Mouse (Mus musculus) midbrain, embryonic 12.5 days (tissue): Measurements from ENCODE around the gene Kank1. TPM values are rescaled to one million over a fixed set of nuclear protein-coding genes. Genes with fewer than 3 reads are reported as not detected.

Experiments used
- ATAC-seq: fragments of 200-750 bp; cut with Nextera tagmentation; 2 replicates; pipeline ENCODE4 v1.8.0; 2017; ENCODE audit warnings: low read depth, moderate TSS enrichment, moderate library complexity; ENCODE audit not compliant: low FRiP score
- H3K27ac ChIP-seq: fragments of 300-500 bp; sonication (generic); replicated peaks from 2 replicates; pipeline ENCODE4 v1.5.1; 2016; ENCODE audit warnings: mild to moderate bottlenecking
- H3K27me3 ChIP-seq: fragments of 300-500 bp; sonication (generic); 2 replicates; pipeline ENCODE4 v1.6.1; 2016; ENCODE audit warnings: mild to moderate bottlenecking
- H3K36me3 ChIP-seq: fragments of 300-500 bp; sonication (generic); 2 replicates; pipeline ENCODE4 v1.6.1; 2016
- H3K4me1 ChIP-seq: fragments of 300-500 bp; sonication (generic); 2 replicates; pipeline ENCODE4 v1.6.1; 2016
- H3K4me2 ChIP-seq: fragments of 300-500 bp; sonication (generic); replicated peaks from 2 replicates; pipeline ENCODE4 v1.6.1; 2016; ENCODE audit warnings: mild to moderate bottlenecking, moderate library complexity
- H3K4me3 ChIP-seq: fragments of 300-500 bp; sonication (generic); 2 replicates; pipeline ENCODE4 v1.5.1; 2016; ENCODE audit warnings: mild to moderate bottlenecking
- H3K9ac ChIP-seq: fragments of 300-500 bp; sonication (generic); replicated peaks from 2 replicates; pipeline ENCODE4 v1.6.1; 2016; ENCODE audit warnings: mild to moderate bottlenecking, moderate library complexity
- H3K9me3 ChIP-seq: fragments of 300-500 bp; sonication (generic); 2 replicates; pipeline ENCODE4 v1.6.1; 2016; ENCODE audit warnings: mild to moderate bottlenecking
- whole genome bisulfite sequencing: fragments of 180-500 bp; shearing (Covaris S2); methylation state at CpG from one replicate; pipeline ENCODE4 v1.1.7; 2016; 5-methylcytosine and 5-hydroxymethylcytosine counted together
- polyA plus RNA-seq: library from polyadenylated mRNA; unstranded; fragments of >200 nt; fragmentation: Nextera tagmentation; extraction: Ambion mirVana; gene quantifications from 2 replicates; pipeline ENCODE4 v1.2.1, GENCODE M21; 2016

The Kank1 gene
- polyA plus RNA-seq, 1 experiment from 2014 or later, result 14.4 TPM

DNA sequence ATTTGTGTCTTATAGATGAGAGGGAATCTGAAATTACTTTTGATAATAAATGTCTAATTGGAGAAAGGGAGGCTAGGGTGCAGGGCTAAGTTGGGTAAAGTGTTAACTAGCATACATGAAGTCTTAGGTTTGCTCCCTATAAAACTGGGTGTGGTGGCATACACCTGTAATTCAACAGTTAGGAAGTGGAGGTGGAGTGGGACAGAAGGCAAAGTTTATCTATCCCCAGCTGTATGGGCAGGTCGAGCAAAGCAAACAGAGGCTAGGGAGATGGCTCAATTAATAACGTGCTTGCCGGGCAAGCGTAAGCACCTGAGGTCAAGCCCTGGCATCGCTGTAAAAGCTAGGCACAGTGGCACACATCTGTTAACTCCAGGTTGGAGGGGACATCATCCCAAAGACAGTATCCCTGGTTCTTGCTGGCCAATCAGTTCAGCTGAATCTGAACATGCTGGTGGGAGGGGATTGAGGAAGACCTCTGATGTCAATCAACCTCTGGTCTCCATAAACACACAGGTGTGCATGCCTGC lies 54.3 kb downstream of the Kank1 start:
- Histone ChIP-seq H3K4me3 (no peak overlapping the region), H3K27me3 (no peaks in the 10 kb centered on the region), H3K27ac (no peak overlapping the region), H3K9ac (no peak overlapping the region), H3K36me3 (no peaks in the 10 kb centered on the region), H3K4me1 (peaks cover 5% of the 10 kb centered on the region; the same call in 1 of the 2 replicates), H3K4me2 (no peak overlapping the region), H3K9me3 (no peaks in the 10 kb centered on the region)
- no peak for ATAC-seq
- WGBS, result 88% methylated on average over 5 of the region's 5 CpGs

DNA sequence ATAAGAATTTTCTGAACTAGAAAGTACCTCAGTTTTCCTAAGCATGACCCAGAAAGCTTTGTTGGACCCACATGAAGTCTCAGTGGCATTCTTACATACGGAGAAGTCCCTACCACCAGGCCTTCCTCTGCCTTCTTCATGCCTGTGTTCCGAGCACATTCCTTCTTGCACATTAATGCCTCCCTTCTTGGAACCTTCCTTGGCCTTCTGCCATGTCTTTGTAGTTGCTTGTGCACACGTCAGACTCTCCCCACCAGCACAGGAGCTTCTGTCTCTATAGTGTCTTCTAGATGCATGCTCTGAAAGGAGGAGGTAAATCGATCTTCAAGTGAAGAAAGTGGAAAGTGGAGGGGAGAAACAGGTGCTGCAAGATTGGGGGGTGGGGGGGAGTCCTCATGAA lies 58.4 kb downstream of the Kank1 start:
- no peak overlapping the region for H3K9ac ChIP-seq
- no peaks in the 10 kb centered on the region for H3K9me3 ChIP-seq
- no peaks in the 10 kb centered on the region for H3K4me1 ChIP-seq
- no peaks in the 10 kb centered on the region for H3K36me3 ChIP-seq
- H3K27me3 ChIP-seq, result no peaks in the 10 kb centered on the region
- no peak overlapping the region for H3K4me3 ChIP-seq
- H3K27ac ChIP-seq, result no peak overlapping the region
- 86% methylated on average over 4 of the region's 4 CpGs for WGBS
- H3K4me2 ChIP-seq, result no peak overlapping the region
- ATAC-seq, result no peak

DNA sequence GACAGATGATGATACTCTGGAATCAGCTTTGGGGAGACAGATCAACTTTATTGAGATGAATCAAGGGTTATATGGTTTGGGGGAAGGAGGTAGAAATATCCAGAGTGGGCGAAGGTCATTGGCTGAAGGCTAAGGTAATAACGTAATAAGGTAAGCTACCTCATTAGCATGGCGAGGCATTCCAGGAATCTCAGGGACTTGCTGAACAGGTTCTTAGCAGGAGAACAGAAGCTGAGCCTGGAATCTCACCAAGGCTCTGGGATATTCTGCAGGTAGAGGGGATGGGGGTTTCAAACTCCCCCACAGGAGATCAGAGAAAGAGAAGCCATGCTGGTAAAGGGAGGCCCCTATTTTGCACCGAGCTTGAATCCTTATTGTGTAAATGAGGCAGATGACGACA lies 60.5 kb downstream of the Kank1 start:
- H3K4me2 ChIP-seq, result no peak overlapping the region
- WGBS, result 80% methylated on average over 5 of the region's 5 CpGs
- no peak overlapping the region for H3K9ac ChIP-seq
- no peaks in the 10 kb centered on the region for H3K9me3 ChIP-seq
- H3K4me1 ChIP-seq, result no peaks in the 10 kb centered on the region
- no peaks in the 10 kb centered on the region for H3K27me3 ChIP-seq
- H3K36me3 ChIP-seq, result no peaks in the 10 kb centered on the region
- no peak overlapping the region for H3K4me3 ChIP-seq
- H3K27ac ChIP-seq, result no peak overlapping the region
- ATAC-seq, result no peak

DNA sequence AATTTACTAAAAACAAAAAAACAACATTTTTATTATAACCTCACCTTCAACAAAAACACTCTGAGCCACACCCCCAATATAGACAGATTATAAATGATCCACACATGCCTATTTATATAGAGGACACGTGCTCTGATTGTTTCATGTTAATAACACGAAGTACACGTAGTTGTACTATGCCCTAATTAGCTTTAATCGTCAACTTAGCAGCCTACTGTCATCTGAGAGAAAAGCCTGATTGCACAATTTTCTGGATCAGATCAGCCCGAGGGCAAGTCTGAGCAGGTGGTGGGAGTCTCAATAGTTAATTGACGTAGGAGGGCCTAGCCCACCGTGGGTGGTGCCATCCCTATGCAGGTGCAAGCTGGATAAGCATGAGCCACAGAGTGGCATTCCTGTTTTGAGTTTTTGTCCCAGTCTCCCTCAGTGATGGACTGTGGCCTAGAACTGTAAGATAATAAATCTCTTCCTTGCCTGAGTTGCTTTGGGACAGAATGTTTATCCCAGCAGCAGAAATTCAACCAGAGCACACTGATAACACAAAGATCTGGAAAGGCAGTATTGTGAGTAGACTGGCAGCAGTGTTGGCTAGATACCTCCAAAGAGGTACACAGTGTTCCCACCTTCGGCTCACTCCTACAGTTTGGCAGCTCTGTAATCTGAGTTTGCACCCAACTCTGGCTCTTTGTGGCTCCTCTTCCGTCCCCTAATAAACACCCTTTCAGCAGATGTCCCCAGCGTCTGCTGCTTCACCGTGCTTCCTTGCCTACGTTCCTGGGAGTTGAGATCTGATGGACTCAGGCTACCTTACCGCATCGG lies 63.3 kb downstream of the Kank1 start:
- H3K4me3 ChIP-seq, result no peak overlapping the region
- no peaks in the 10 kb centered on the region for H3K4me1 ChIP-seq
- no peaks in the 10 kb centered on the region for H3K27me3 ChIP-seq
- no peaks in the 10 kb centered on the region for H3K36me3 ChIP-seq
- no peak overlapping the region for H3K9ac ChIP-seq
- no peak for ATAC-seq
- no peaks in the 10 kb centered on the region for H3K9me3 ChIP-seq
- 89% methylated on average over 14 of the region's 14 CpGs for WGBS
- H3K27ac ChIP-seq, result no peak overlapping the region
- no peak overlapping the region for H3K4me2 ChIP-seq

DNA sequence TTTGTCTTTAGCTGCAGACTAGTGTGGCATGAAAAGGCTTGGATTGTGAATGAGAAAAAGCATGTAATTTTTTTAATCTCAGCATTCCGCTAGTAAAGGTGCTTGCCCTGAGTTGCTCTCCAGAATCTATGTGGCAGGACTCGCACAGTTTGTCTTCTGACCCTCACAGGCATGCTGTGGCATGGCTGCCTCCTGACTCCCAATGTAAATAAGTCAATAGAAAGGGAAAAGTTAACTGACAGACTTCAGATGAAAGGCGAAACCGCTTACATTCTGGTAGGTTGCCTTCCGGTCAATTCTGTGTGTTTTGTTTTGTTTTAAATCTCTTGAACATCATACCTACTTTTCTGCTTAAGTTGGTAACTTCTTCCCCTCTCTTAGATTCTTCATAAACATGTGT lies 64.4 kb downstream of the Kank1 start:
- H3K4me3 ChIP-seq, result no peak overlapping the region
- H3K9me3 ChIP-seq, result no peaks in the 10 kb centered on the region
- H3K4me2 ChIP-seq, result no peak overlapping the region
- no peaks in the 10 kb centered on the region for H3K36me3 ChIP-seq
- no peaks in the 10 kb centered on the region for H3K27me3 ChIP-seq
- H3K4me1 ChIP-seq, result no peaks in the 10 kb centered on the region
- no peak for ATAC-seq
- H3K27ac ChIP-seq, result no peak overlapping the region
- no peak overlapping the region for H3K9ac ChIP-seq
- WGBS, result 82% methylated on average over 5 of the region's 5 CpGs

DNA sequence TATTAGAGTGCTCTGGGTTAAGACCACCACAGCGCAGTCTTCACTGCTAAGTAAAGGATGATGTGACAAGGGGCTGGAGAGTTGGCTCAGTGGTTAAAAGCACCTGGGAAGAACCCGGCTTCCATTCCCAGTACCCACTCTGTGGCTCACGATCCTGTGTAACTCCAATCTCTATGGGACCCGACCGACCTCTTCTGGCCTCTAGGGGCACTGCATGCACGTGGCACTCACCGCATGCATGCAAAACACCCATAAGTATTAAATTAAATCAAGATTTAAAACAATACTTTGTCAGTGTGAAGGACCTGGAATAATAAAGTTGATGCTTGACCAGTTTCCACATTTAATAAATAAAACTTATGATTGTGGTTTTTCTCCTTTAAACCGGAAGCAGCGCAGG lies 69.5 kb downstream of the Kank1 start:
- Histone ChIP-seq H3K4me2 (no peak overlapping the region), H3K27ac (no peak overlapping the region), H3K27me3 (no peaks in the 10 kb centered on the region), H3K4me1 (peaks cover 9% of the 10 kb centered on the region), H3K4me3 (no peak overlapping the region), H3K36me3 (no peaks in the 10 kb centered on the region), H3K9ac (no peak overlapping the region), H3K9me3 (no peaks in the 10 kb centered on the region)
- ATAC-seq, result no peak
- WGBS, result 67% methylated on average over 9 of the region's 9 CpGs

DNA sequence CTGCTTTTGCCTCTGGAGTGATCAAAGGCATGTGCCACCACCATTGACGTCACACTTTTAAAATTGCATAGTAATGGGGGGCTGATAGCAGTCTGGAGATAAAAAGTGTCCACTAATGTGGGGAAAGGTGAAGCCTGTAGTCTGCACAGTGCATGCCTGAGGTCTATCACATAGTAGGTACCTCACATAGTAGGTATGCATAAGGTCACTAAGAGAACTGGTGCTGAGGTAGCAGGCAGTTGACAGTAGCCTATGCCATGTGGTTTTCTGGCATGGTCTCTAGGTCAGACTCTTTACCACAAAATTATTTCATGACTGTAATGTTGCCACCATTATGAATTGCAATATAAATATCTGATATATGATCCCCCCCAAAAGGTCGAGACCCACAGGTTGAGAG lies 71.4 kb downstream of the Kank1 start:
- H3K4me3 ChIP-seq, result no peak overlapping the region
- H3K27me3 ChIP-seq, result no peaks in the 10 kb centered on the region
- no peak for ATAC-seq
- H3K4me1 ChIP-seq, result peaks cover 19% of the 10 kb centered on the region
- H3K27ac ChIP-seq, result no peak overlapping the region
- no peak overlapping the region for H3K4me2 ChIP-seq
- no peak overlapping the region for H3K9ac ChIP-seq
- no peaks in the 10 kb centered on the region for H3K9me3 ChIP-seq
- 53% methylated on average over 2 of the region's 2 CpGs for WGBS
- H3K36me3 ChIP-seq, result no peaks in the 10 kb centered on the region

DNA sequence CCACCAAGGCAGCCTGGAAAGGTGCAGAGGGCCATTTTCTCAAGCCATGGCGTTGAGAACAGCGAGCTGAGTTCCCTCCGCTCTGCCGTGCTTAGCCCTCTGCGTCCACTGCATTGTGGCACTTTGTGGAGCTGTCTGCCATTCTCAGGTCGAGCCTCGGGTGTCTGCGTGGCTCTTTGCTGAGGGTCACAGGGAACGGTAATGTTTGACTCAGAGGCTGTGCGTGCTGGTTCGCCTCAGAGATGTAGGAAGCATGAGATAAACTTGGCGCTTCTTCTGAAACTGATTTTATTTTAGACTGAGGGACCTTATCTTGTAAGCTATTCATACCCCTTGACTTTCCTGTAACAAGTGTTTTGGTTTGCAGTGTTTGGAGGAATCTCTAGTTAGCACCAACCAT lies 72.0 kb downstream of the Kank1 start:
- 0 out of 2 replicates have a peak overlapping the region, but pooled peaks have one; percentile 4 for H3K4me2 ChIP-seq
- no peak overlapping the region for H3K27ac ChIP-seq
- 33% methylated on average over 12 of the region's 12 CpGs for WGBS
- H3K27me3 ChIP-seq, result no peaks in the 10 kb centered on the region
- peaks cover 19% of the 10 kb centered on the region for H3K4me1 ChIP-seq
- no peak overlapping the region for H3K4me3 ChIP-seq
- no peaks in the 10 kb centered on the region for H3K9me3 ChIP-seq
- no peaks in the 10 kb centered on the region for H3K36me3 ChIP-seq
- no peak overlapping the region for H3K9ac ChIP-seq
- no peak for ATAC-seq

DNA sequence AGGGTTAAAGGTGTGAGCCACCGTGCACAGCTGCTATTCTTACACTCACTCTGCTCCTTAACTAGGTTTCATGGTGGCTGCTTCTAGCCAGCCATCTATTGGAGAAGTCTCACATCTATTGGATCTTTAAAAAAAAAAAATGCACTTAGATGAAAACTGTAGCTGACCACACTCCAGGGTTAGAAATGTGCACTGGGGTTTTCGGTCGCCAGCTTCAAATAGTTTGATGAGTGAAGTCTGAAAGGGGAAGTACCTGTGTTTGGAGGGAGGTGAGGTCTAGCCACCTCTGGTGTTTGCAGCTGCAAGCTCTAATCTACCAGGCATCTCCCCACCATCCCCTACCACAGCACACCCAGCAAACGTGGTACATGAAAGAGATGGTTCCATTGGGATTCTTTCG lies 74.2 kb downstream of the Kank1 start:
- ATAC-seq, result no peak
- Histone ChIP-seq H3K4me2 (no peak overlapping the region), H3K4me1 (peaks cover 19% of the 10 kb centered on the region), H3K9ac (no peak overlapping the region), H3K9me3 (no peaks in the 10 kb centered on the region), H3K27ac (no peak overlapping the region), H3K36me3 (no peaks in the 10 kb centered on the region), H3K4me3 (no peak overlapping the region), H3K27me3 (no peaks in the 10 kb centered on the region)
- WGBS, result 78% methylated on average over 5 of the region's 5 CpGs

DNA sequence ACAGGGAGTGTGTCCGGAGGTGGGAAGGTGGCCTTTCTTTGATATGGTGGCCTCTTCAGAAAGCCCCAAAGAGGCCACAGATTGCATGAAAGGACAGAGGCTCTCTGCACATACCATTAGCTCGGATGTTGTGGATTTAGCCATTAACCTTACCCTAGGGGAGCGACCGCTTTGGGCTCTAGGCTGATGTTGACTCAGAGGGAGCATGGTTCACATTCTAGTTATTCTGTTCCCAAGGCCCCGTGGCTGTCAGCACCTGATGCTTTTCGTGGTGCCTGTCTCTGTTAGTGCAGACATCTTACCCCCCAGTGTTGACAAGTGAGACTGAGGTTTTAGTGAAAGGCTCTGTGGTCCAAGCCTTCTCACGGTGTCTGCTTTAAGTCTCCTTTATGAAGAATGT lies 74.9 kb downstream of the Kank1 start:
- 36% methylated on average over 7 of the region's 7 CpGs for WGBS
- H3K4me3 ChIP-seq, result no peak overlapping the region
- no peak for ATAC-seq
- H3K9me3 ChIP-seq, result no peaks in the 10 kb centered on the region
- H3K9ac ChIP-seq, result no peak overlapping the region
- no peak overlapping the region for H3K27ac ChIP-seq
- peaks cover 19% of the 10 kb centered on the region for H3K4me1 ChIP-seq
- H3K36me3 ChIP-seq, result no peaks in the 10 kb centered on the region
- no peaks in the 10 kb centered on the region for H3K27me3 ChIP-seq
- H3K4me2 ChIP-seq, result no peak overlapping the region

DNA sequence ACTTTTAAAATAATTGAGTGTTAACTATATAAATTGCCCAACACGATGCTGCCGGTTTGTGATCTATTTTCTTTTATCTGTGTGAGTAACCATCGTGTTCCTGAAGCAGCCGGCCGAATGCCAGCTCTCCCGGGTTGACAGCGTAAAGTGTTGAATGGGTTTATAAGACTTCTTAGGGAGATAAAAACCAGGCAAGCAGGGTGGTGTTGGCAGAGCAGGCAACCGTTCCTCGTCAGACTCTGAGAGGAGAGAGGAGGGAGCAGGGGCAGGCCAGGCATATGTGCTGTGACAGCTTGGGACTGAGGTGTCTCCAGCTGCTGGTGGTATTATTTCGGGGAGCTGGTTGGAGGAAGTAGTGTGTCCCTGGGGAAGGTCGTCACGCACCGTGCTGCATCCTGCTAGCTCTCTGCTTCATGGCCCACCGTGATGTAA lies 78.7 kb downstream of the Kank1 start:
- Histone ChIP-seq H3K27me3 (no peaks in the 10 kb centered on the region), H3K4me3 (no peak overlapping the region), H3K36me3 (no peaks in the 10 kb centered on the region), H3K9me3 (no peaks in the 10 kb centered on the region), H3K27ac (no peak overlapping the region), H3K9ac (no peak overlapping the region), H3K4me2 (no peak overlapping the region), H3K4me1 (peaks cover 10% of the 10 kb centered on the region)
- ATAC-seq, result no peak
- 79% methylated on average over 14 of the region's 14 CpGs for WGBS

DNA sequence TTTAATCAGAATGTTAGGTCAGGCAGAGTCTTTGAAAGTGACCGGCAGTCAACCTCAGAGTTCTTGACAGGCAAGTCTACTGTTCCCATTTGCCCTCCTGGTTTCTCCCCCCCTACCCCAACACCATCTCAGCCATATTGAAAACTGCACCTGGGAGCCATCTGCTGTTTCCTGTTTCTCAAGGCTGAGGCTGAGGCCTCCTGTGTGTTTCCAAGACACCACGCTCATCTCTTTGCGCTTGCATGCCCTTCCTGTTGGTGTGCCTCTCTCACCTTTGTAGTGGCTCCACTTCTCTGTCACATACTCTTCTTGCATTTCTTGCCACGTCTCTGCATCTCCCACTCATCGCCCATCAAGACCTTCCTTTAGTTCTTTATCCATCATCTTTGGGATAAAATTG lies 79.2 kb downstream of the Kank1 start:
- ATAC-seq, result no peak
- Histone ChIP-seq H3K9me3 (no peaks in the 10 kb centered on the region), H3K4me2 (no peak overlapping the region), H3K9ac (no peak overlapping the region), H3K4me1 (peaks cover 10% of the 10 kb centered on the region), H3K4me3 (no peak overlapping the region), H3K36me3 (no peaks in the 10 kb centered on the region), H3K27ac (no peak overlapping the region), H3K27me3 (no peaks in the 10 kb centered on the region)
- 88% methylated on average over 5 of the region's 5 CpGs for WGBS
